Mouse (Mus musculus): ENCODE measurements around the gene Gcgr. TPM values are rescaled to one million over a fixed set of nuclear protein-coding genes. Genes with fewer than 3 reads are reported as not detected.

Gene Gcgr
- polyA plus RNA-seq, 1 experiment from 2014 or later = not detected

- no peak overlapping the region for H3K4me3 ChIP-seq (ENCODE audit: low read depth, low read length)
- no peak overlapping the region for H3K9ac ChIP-seq (ENCODE audit: low read length)
- ATAC-seq (replicated peaks; ENCODE audit: low FRiP score) = no peak
- DNase-seq (ENCODE audit: low spot score) = peak; percentile 45
- no peak overlapping the region for H3K27ac ChIP-seq (ENCODE audit: low read depth, low read length)
- H3K4me1 ChIP-seq (replicated peaks; ENCODE audit: control insufficient read depth, insufficient read depth, low read length) = no peaks in the 10 kb centered on the region; the same call in 1 of the 2 replicates
- H3K4me2 ChIP-seq (ENCODE audit: low read depth, low read length, severe bottlenecking) = no peak overlapping the region
- no peaks in the 10 kb centered on the region for H3K9me3 ChIP-seq (ENCODE audit: control insufficient read depth, low read length)
- WGBS = 80% methylated on average over 6 of the region's 6 CpGs
- H3K36me3 ChIP-seq (ENCODE audit: control insufficient read depth, insufficient read depth, low read length) = peaks cover 2% of the 10 kb centered on the region; the same call in 1 of the 2 replicates
- no peaks in the 10 kb centered on the region for H3K27me3 ChIP-seq (ENCODE audit: control insufficient read depth, insufficient read depth, low read length)
These were observed 30.6 kb upstream of the Gcgr start for GRCm38 (mm10) chr11:120499894-120500293.

- DNase-seq (ENCODE audit: low spot score) = peak; percentile 45
These were observed 30.1 kb upstream of the Gcgr start for GRCm38 (mm10) chr11:120500357-120500756.

GRCm38 (mm10) chr11:120501018-120501417 lies 29.5 kb upstream of the Gcgr start:
- no peak overlapping the region for H3K4me2 ChIP-seq (ENCODE audit: low read depth, low read length, severe bottlenecking)
- peak; percentile 48 for DNase-seq (ENCODE audit: low spot score)
- no peak overlapping the region for H3K9ac ChIP-seq (ENCODE audit: low read length)
- H3K4me1 ChIP-seq (replicated peaks; ENCODE audit: control insufficient read depth, insufficient read depth, low read length) = no peaks in the 10 kb centered on the region; the same call in 1 of the 2 replicates
- peaks cover 2% of the 10 kb centered on the region; the same call in 1 of the 2 replicates for H3K36me3 ChIP-seq (ENCODE audit: control insufficient read depth, insufficient read depth, low read length)
- H3K4me3 ChIP-seq (ENCODE audit: low read depth, low read length) = no peak overlapping the region
- no peak overlapping the region for H3K27ac ChIP-seq (ENCODE audit: low read depth, low read length)
- no peaks in the 10 kb centered on the region for H3K27me3 ChIP-seq (ENCODE audit: control insufficient read depth, insufficient read depth, low read length)
- WGBS = 73% methylated on average over 6 of the region's 6 CpGs
- no peaks in the 10 kb centered on the region for H3K9me3 ChIP-seq (ENCODE audit: control insufficient read depth, low read length)
- ATAC-seq (replicated peaks; ENCODE audit: low FRiP score) = no peak

More at GRCm38 (mm10) chr11:120500357-120500756, 30.1 kb upstream of the Gcgr start:
- no peak for ATAC-seq (replicated peaks; ENCODE audit: low FRiP score)
- H3K4me3 ChIP-seq (ENCODE audit: low read depth, low read length) = no peak overlapping the region
- H3K4me2 ChIP-seq (ENCODE audit: low read depth, low read length, severe bottlenecking) = no peak overlapping the region
- peaks cover 2% of the 10 kb centered on the region; the same call in 1 of the 2 replicates for H3K36me3 ChIP-seq (ENCODE audit: control insufficient read depth, insufficient read depth, low read length)
- H3K27ac ChIP-seq (ENCODE audit: low read depth, low read length) = no peak overlapping the region
- no peak overlapping the region for H3K9ac ChIP-seq (ENCODE audit: low read length)
- H3K4me1 ChIP-seq (replicated peaks; ENCODE audit: control insufficient read depth, insufficient read depth, low read length) = no peaks in the 10 kb centered on the region; the same call in 1 of the 2 replicates
- no peaks in the 10 kb centered on the region for H3K9me3 ChIP-seq (ENCODE audit: control insufficient read depth, low read length)
- H3K27me3 ChIP-seq (ENCODE audit: control insufficient read depth, insufficient read depth, low read length) = no peaks in the 10 kb centered on the region
- whole genome bisulfite sequencing = 37% methylated on average over 3 of the region's 3 CpGs

DNA sequence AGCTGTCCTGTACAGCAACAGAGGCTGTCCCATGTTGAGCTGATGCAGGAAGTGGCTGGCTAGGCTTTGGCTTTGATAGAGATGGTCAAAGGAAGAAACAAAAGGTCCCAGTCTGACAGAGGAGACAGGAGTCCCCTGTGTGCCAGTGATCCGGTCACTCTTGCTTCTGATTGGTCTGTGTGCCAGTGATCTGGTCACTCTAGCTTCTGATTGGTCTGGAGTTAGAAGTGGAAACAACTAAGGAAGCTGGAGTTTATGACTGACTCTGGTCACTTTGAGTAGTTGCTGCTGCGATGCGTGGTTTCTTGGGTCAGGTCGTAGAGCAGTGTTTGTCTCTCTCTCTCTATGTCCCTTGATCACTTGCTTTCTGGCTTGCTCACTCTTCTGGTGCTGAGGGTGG lies 28.8 kb upstream of the Gcgr start:
- peaks cover 2% of the 10 kb centered on the region; the same call in 1 of the 2 replicates for H3K36me3 ChIP-seq (ENCODE audit: control insufficient read depth, insufficient read depth, low read length)
- no peaks in the 10 kb centered on the region for H3K9me3 ChIP-seq (ENCODE audit: control insufficient read depth, low read length)
- ATAC-seq (replicated peaks; ENCODE audit: low FRiP score) (no peak), DNase-seq (ENCODE audit: low spot score) (no peak)
- H3K9ac ChIP-seq (ENCODE audit: low read length) = no peak overlapping the region
- no peaks in the 10 kb centered on the region; the same call in 1 of the 2 replicates for H3K4me1 ChIP-seq (replicated peaks; ENCODE audit: control insufficient read depth, insufficient read depth, low read length)
- H3K27me3 ChIP-seq (ENCODE audit: control insufficient read depth, insufficient read depth, low read length) = no peaks in the 10 kb centered on the region
- WGBS = 88% methylated on average over 4 of the region's 4 CpGs
- no peak overlapping the region for H3K4me2 ChIP-seq (ENCODE audit: low read depth, low read length, severe bottlenecking)
- no peak overlapping the region for H3K27ac ChIP-seq (ENCODE audit: low read depth, low read length)
- no peak overlapping the region for H3K4me3 ChIP-seq (ENCODE audit: low read depth, low read length)

DNA sequence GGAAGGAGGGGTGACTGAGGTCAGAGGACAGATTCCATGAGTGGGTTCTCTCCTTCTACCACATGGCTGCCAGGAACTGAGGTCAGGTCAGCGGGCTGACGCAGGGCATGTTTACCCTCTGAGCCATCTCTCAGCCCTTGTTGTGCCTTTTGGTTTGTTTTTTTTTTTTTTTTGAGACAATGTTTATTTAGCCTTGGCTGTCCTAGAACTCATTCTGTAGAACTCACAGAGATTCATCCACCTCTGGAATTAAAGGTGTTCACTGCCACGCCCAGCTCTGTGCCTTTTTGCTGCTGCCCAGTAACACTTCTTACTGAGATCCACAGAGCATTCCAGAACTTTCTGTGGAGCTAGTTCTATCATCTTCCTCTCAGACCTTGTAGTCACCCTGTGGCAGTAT lies 24.8 kb upstream of the Gcgr start:
- 86% methylated on average over 3 of the region's 3 CpGs for WGBS
- H3K36me3 ChIP-seq (ENCODE audit: control insufficient read depth, insufficient read depth, low read length) = no peaks in the 10 kb centered on the region
- no peak overlapping the region for H3K27ac ChIP-seq (ENCODE audit: low read depth, low read length)
- no peak overlapping the region for H3K4me2 ChIP-seq (ENCODE audit: low read depth, low read length, severe bottlenecking)
- H3K9ac ChIP-seq (ENCODE audit: low read length) = no peak overlapping the region
- ATAC-seq (replicated peaks; ENCODE audit: low FRiP score) (no peak), DNase-seq (ENCODE audit: low spot score) (no peak)
- no peaks in the 10 kb centered on the region for H3K27me3 ChIP-seq (ENCODE audit: control insufficient read depth, insufficient read depth, low read length)
- H3K4me1 ChIP-seq (replicated peaks; ENCODE audit: control insufficient read depth, insufficient read depth, low read length) = peaks cover 4% of the 10 kb centered on the region; the same call in 1 of the 2 replicates
- no peaks in the 10 kb centered on the region for H3K9me3 ChIP-seq (ENCODE audit: control insufficient read depth, low read length)
- no peak overlapping the region for H3K4me3 ChIP-seq (ENCODE audit: low read depth, low read length)

DNA sequence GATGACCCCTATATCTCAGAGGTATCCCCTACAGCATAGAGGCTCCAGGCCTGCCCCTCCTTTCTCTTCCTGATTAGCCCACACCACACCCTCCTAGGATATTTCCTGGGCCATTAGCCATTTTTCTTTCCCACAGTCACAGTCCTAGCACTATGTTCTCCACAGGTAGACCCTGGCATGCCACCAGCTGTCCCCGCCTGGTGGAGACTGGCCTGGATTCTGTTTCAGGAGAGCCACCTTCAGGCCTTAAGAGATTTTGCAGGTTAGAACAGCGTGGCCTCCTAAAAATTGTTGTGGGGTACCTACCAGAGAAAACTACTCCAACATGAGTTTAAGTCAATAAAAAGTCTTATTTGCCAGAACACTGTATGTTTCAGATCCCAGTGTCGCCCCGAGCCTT lies 23.6 kb upstream of the Gcgr start:
- no peaks in the 10 kb centered on the region for H3K9me3 ChIP-seq (ENCODE audit: control insufficient read depth, low read length)
- peaks cover 5% of the 10 kb centered on the region; the same call in 1 of the 2 replicates for H3K4me1 ChIP-seq (replicated peaks; ENCODE audit: control insufficient read depth, insufficient read depth, low read length)
- DNase-seq (ENCODE audit: low spot score) (peak; percentile 51), ATAC-seq (replicated peaks; ENCODE audit: low FRiP score) (no peak)
- H3K9ac ChIP-seq (ENCODE audit: low read length) = no peak overlapping the region
- no peak overlapping the region for H3K27ac ChIP-seq (ENCODE audit: low read depth, low read length)
- no peak overlapping the region for H3K4me2 ChIP-seq (ENCODE audit: low read depth, low read length, severe bottlenecking)
- 62% methylated on average over 4 of the region's 4 CpGs for WGBS
- H3K4me3 ChIP-seq (ENCODE audit: low read depth, low read length) = no peak overlapping the region
- no peaks in the 10 kb centered on the region for H3K27me3 ChIP-seq (ENCODE audit: control insufficient read depth, insufficient read depth, low read length)
- no peaks in the 10 kb centered on the region for H3K36me3 ChIP-seq (ENCODE audit: control insufficient read depth, insufficient read depth, low read length)

- Histone ChIP-seq H3K4me2 (ENCODE audit: low read depth, low read length, severe bottlenecking) (no peak overlapping the region), H3K9ac (ENCODE audit: low read length) (no peak overlapping the region), H3K4me1 (replicated peaks; ENCODE audit: control insufficient read depth, insufficient read depth, low read length) (peaks cover 5% of the 10 kb centered on the region; the same call in 1 of the 2 replicates), H3K9me3 (ENCODE audit: control insufficient read depth, low read length) (no peaks in the 10 kb centered on the region), H3K27me3 (ENCODE audit: control insufficient read depth, insufficient read depth, low read length) (no peaks in the 10 kb centered on the region), H3K36me3 (ENCODE audit: control insufficient read depth, insufficient read depth, low read length) (no peaks in the 10 kb centered on the region), H3K4me3 (ENCODE audit: low read depth, low read length) (no peak overlapping the region), H3K27ac (ENCODE audit: low read depth, low read length) (no peak overlapping the region)
- ATAC-seq (replicated peaks; ENCODE audit: low FRiP score) (no peak), DNase-seq (ENCODE audit: low spot score) (no peak)
- 88% methylated on average over 13 of the region's 13 CpGs for WGBS
These were observed 22.7 kb upstream of the Gcgr start for GRCm38 (mm10) chr11:120507611-120508289.

GRCm38 (mm10) chr11:120508290-120508870 lies 22.1 kb upstream of the Gcgr start:
- H3K27me3 ChIP-seq (ENCODE audit: control insufficient read depth, insufficient read depth, low read length) = no peaks in the 10 kb centered on the region
- WGBS = 89% methylated on average over 9 of the region's 9 CpGs
- no peak overlapping the region for H3K27ac ChIP-seq (ENCODE audit: low read depth, low read length)
- H3K4me3 ChIP-seq (ENCODE audit: low read depth, low read length) = no peak overlapping the region
- H3K4me2 ChIP-seq (ENCODE audit: low read depth, low read length, severe bottlenecking) = no peak overlapping the region
- no peaks in the 10 kb centered on the region for H3K9me3 ChIP-seq (ENCODE audit: control insufficient read depth, low read length)
- ATAC-seq (replicated peaks; ENCODE audit: low FRiP score) = no peak
- H3K36me3 ChIP-seq (ENCODE audit: control insufficient read depth, insufficient read depth, low read length) = no peaks in the 10 kb centered on the region
- H3K9ac ChIP-seq (ENCODE audit: low read length) = no peak overlapping the region
- no peak for DNase-seq (ENCODE audit: low spot score)
- H3K4me1 ChIP-seq (replicated peaks; ENCODE audit: control insufficient read depth, insufficient read depth, low read length) = peaks cover 5% of the 10 kb centered on the region; the same call in 1 of the 2 replicates
